Mouse (Mus musculus) hindbrain, embryonic 15.5 days (tissue): ENCODE results near the gene Eid3. TPM values are rescaled to one million over a fixed set of nuclear protein-coding genes. Genes with fewer than 3 reads are reported as not detected.

ENCODE experiments used
- polyA plus RNA-seq: library from polyadenylated mRNA; unstranded; fragments of >200 nt; fragmentation: Nextera tagmentation; extraction: Ambion mirVana; gene quantifications from 2 replicates; pipeline ENCODE4 v1.2.1, GENCODE M21; 2015

Eid3 gene
- polyA plus RNA-seq, 1 experiment from 2014 or later: 0.34 TPM

Other genes with a start within 250 kb of the Eid3 start
- gene 1190007I07Rik, start 243.4 kb upstream of the Eid3 start, polyA plus RNA-seq: 32.6 and 36.5 TPM in 2 replicates
- gene Tdg, start 236.8 kb upstream of the Eid3 start, polyA plus RNA-seq: 146 and 153 TPM in 2 replicates
- gene Glt8d2, start 176.0 kb upstream of the Eid3 start, polyA plus RNA-seq: 1.5 TPM in 2 replicates
- 35.9 and 37.3 TPM in 2 replicates for gene Hcfc2, start 170.5 kb upstream of the Eid3 start, polyA plus RNA-seq
- 39.0 and 39.2 TPM in 2 replicates for gene Nfyb, start 102.5 kb upstream of the Eid3 start, polyA plus RNA-seq
- 103 and 105 TPM in 2 replicates for gene Txnrd1, start 32.7 kb upstream of the Eid3 start, polyA plus RNA-seq
- 3.7 and 3.8 TPM in 2 replicates for gene Chst11, start 118.9 kb downstream of the Eid3 start, polyA plus RNA-seq